Mouse (Mus musculus) kidney, adult 11 months (tissue): ENCODE results near the gene Gm9970.

Experiments
- DNase-seq: peaks from one replicate; pipeline ENCODE4 v3.0.0; 2022

The Gm9970 gene

DNA sequence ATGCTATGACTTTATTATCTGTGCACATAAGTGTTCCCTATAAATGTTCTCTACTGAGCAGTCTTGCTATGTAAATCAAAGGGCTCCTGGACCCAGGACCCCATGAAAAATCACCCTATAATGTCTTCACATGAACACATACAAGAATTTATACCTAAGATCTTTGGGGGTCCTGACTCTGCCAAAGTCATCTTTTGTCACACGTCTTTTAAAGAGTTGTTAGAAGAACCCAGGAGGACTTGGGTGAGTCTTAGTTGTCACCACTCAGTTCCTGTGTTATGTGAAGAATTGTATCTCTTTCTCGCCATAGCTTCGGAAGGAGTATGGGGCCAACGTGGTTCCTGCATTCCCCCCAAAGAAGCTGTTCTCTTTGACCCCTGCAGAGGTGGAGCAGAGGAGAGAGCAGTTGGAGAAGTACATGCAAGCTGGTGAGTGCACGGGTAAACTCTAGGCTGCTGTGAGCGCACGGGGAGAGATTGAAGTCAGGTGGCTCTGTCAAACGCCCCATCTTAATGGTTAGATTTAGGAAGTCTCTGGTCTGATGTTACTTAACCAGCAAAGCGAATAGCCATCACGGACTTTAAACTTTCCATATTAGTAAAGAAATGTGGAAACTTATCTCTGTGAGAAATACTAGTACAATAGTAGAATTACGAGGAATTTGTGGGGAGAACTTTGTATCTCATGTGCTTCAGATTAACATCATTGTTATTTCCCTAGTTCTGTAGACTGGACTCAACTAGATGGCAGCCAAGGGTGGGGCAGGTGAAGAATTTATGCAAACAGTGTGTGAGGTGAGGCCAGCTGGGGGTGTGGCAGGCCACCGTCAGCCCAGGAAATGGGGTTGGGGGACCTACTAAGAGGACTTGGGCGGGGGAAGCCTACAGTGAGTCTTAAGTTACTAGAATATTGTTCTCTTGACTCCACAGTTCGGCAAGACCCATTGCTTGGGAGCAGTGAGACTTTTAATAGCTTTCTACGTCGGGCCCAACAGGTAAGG is 46.2 kb downstream of the Gm9970 start:
- no peak for DNase-seq

DNA sequence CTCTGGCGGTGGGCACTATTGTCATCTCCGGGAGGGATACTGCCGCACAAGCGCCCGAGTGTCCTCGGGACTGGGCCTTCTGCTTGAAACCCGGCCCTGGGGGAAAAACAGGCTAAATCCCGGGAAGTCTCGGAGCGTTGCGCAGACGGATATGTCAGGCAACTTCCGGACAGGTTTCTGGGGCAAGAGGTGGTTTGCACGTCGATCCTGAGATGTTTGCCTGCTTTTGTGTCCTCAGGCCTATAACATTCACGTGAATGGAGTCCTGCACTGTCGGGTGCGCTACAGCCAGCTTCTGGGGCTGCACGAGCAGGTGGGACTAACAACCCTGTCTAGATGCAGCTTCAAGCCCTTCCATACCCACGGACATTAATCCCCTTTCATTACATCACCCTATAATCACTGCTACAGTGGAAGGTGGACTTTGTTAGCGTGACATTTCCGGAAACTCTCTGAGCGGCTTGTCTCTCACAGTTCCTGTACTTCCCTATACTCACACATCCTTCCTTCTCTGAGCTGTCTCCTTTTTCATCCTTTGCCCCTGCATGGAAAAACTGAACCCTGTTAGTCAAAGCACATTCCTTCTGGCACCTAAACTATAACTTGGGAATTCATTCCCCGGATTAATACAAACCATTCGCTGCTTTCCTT is 47.3 kb downstream of the Gm9970 start:
- no peak for DNase-seq

DNA sequence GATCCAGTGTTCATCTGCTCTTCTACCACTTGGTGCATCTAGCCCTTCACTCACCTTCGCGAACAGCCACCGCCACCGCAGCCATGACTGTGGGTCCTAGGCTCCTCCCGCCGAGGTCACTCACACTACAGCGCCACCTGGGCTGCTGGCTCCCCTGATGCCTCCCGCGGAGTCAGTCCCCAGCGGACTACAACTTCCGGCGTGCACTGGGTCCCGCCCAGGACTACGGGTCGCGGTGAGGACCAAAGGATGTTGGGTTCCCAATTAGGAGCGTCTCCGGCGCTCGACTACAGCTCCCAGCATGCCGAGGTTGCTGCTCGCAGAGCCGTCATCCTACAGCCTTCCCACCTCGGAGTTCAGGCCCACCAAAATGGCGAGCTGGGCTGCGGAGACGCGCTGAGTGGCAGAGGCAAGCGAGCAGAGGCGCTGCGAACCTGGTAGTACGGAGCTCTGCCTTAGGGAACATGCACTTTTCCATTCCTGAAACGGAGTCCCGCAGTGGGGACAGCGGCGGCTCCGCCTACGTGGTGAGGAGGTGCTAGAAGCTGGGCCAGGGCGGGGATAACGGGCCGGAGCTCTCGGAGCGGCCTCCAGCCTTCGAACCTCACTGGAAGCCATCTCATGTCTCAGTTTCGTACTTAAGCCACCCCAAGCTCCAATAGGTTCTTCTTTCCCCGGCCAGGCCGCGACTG is 47.9 kb downstream of the Gm9970 start, which contains the start of the genes Snx17 and Eif2b4:
Gene Snx17 (plus strand): TSS at position 289 of the 692 bp plus-strand sequence.
Gene Eif2b4 (minus strand): TSS at position 492 of the 692 bp plus-strand sequence.
- DNase-seq = peak; percentile 99

DNA sequence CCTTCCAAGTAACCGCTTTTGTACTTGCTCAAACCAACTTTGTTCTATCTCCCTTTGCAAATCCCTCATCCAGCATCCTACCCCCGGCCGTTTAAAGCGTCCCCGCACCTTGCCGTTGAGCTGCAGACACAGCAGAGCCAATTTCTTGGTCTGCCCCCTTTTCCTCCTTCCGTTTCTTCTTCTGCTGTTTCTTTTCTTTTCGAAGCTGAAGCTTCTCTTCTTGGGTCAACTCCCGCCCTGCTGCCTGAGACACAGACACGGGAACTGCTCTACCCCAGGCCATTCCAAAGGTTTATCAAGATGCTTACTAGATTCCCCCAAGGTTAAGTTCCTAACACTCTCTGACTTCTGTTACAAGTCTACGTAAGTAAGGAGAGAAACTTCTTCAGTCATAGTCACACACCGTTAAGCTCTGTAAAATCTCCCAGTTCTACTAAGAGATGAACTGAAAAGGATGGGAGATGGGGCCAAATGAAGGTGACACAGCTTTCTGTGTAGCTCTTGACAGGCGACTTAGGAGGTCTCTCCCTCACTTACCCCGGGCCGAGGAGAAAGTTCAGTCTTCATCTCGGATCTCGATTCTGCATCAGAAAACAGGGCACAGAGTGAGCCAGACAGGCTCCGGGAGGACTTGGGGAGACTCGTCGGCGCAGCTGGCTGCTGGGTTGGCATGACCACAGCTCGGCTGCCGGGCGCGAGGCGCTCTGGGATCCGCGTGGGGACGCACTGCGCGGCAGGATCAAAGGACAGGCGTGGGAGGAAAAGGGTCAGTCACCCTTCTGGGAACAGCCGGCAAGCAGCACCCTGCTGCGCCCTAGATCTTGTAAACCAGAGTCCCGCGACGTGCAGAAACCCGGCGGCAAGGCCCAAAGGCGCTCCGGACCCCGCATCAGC is 48.7 kb downstream of the Gm9970 start:
- DNase-seq = no peak
